In the genomic region with DNA sequence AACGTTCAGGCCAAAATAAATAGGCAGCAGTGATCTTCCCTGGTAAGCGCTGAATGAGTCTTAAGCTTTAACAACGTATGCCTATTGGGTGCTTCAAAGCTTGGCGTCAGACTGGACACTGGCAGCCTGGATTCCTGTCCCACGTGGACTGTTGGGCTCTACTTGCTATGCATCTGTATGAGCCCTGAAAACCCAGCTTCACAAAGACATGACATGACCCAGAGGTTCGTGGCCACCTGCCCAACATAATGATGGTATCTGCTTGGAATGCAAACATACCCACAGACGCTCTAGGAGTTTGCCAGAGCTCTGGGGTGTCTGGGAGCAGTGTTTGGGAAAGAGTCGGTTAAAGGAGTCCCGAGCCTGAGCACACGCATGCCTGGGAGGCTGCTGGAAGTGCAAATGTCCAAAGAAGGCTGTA, we compare ENCODE assay signal across 9 mouse cellular contexts. TPM values are rescaled to one million over a fixed set of nuclear protein-coding genes. Genes with fewer than 3 reads are reported as not detected.
A peak's percentile ranks its signal among the peaks of the same experiment; 100 is the strongest.
DNase-seq lines count a peak whose midpoint lies in the region; ATAC-seq and TF ChIP-seq lines count a peak whose summit lies in the region.
"Had no signal": no experiment of that assay in that cellular context is flagged by ENCODE, and none has a peak within 500 bp of the region (broad histone marks: within the 10 kb centered on the region; RNA-seq: fewer than 3 reads in every experiment).

No protein-coding gene starts in this region.

- no peak for TF ChIP-seq EP300 in stomach, postnatal 0 days (optimal IDR thresholded peaks at IDR 0.05)

- H3K9ac ChIP-seq in stomach, postnatal 0 days (ENCODE audit: low read length) = no peak overlapping the region
- H3K9ac ChIP-seq: midbrain, embryonic 15.5 days had no signal

- no peak overlapping the region for H3K4me2 ChIP-seq in stomach, postnatal 0 days (replicated peaks; ENCODE audit: low read depth)
- H3K4me2 ChIP-seq: midbrain, embryonic 15.5 days had no signal

- peak overlapping the region; percentile 84 for H3K27ac ChIP-seq in stomach, postnatal 0 days (replicated peaks)
- no peak overlapping the region for H3K27ac ChIP-seq in cerebellum, adult 2 months (ENCODE audit: insufficient read depth, low read length)
- H3K27ac ChIP-seq: midbrain, embryonic 15.5 days had no signal

- 0 out of 2 replicates have a peak, but pooled peaks have one; percentile 1 for TF ChIP-seq CTCF in stomach, postnatal 0 days (IDR thresholded peaks at IDR 0.05; ENCODE audit: low read depth)
- TF ChIP-seq CTCF in cerebellum, adult 2 months (IDR thresholded peaks at IDR 0.05; ENCODE audit: borderline replicate concordance, insufficient read depth, low read depth, low read length) = no peak

- no peak overlapping the region for H3K4me3 ChIP-seq in stomach, postnatal 0 days (ENCODE audit: low read depth, low read length)
- H3K4me3 ChIP-seq in cerebellum, adult 2 months (replicated peaks; ENCODE audit: insufficient read depth, low read depth, low read length) = no peak overlapping the region
- H3K4me3 ChIP-seq: midbrain, embryonic 15.5 days had no signal

- no peaks in the 10 kb centered on the region for H3K36me3 ChIP-seq in stomach, postnatal 0 days (ENCODE audit: control insufficient read depth, insufficient read depth, low read length)
- H3K36me3 ChIP-seq: midbrain, embryonic 15.5 days had no signal

- peaks cover 5% of the 10 kb centered on the region; the same call in 1 of the 2 replicates for H3K4me1 ChIP-seq in stomach, postnatal 0 days (replicated peaks; ENCODE audit: control insufficient read depth, insufficient read depth)
- peaks cover 43% of the 10 kb centered on the region for H3K4me1 ChIP-seq in cerebellum, adult 2 months (ENCODE audit: control insufficient read depth, insufficient read depth, low read length)

- no peaks in the 10 kb centered on the region for H3K9me3 ChIP-seq in stomach, postnatal 0 days (ENCODE audit: control insufficient read depth, low read length)
- H3K9me3 ChIP-seq: midbrain, embryonic 15.5 days had no signal

- ATAC-seq in stomach, postnatal 0 days (ENCODE audit: low FRiP score, low TSS enrichment) = peak; percentile 74; the same call in 1 of the 2 replicates
- ATAC-seq: midbrain, embryonic 15.5 days had no signal

- DNase-seq in adrenal gland, adult 2 months = peak; percentile 57
- no peak for DNase-seq in adrenal gland, postnatal 25 days
- DNase-seq in ovary, postnatal 36 days (ENCODE audit: low spot score) = peak; percentile 41
- no peak for DNase-seq in ovary, postnatal 10 days (ENCODE audit: low spot score)
- DNase-seq in kidney, postnatal 10 days = peak; percentile 39
- peak; percentile 55 for DNase-seq in stomach, postnatal 0 days (ENCODE audit: low spot score)
- no peak for DNase-seq in embryo, embryonic 11 days
- DNase-seq in cerebellum, adult 2 months = no peak

- 27% methylated on average over 10 of the region's 10 CpGs for WGBS in stomach, postnatal 0 days
- WGBS in cerebellum, adult 2 months = 55% methylated on average over 10 of the region's 10 CpGs

- no peak for TF ChIP-seq POLR2A in cerebellum, adult 2 months (IDR thresholded peaks at IDR 0.05; ENCODE audit: borderline replicate concordance, insufficient read depth, low read length)

- H3K27me3 ChIP-seq in stomach, postnatal 0 days (ENCODE audit: control insufficient read depth, insufficient read depth, low read length) = no peaks in the 10 kb centered on the region
- H3K27me3 ChIP-seq in cerebellum, adult 2 months (ENCODE audit: control insufficient read depth, insufficient read depth, low read length) = no peaks in the 10 kb centered on the region
- H3K27me3 ChIP-seq: midbrain, embryonic 15.5 days had no signal

RNA-seq across cellular contexts. Expression of gene Egln1, which starts 22.8 kb away (rescaled TPM):
- total RNA-seq in adrenal gland, adult 2 months (2021) = 10 to 100 TPM; 56.1 to 68.0 TPM
- polyA plus RNA-seq in adrenal gland, adult 2 months (2012; rRNA removed) = 25.3 and 32.7 TPM in 2 replicates
- 57.5 and 57.6 TPM in 2 replicates for total RNA-seq in adrenal gland, postnatal 25 days (2021)
- polyA plus RNA-seq in stomach, postnatal 0 days (2015; fragmentation: Nextera tagmentation; extraction: Ambion mirVana) = 7.1 and 7.5 TPM in 2 replicates
- 58.1 and 58.8 TPM in 2 replicates for polyA plus RNA-seq in cerebellum, adult 2 months (2012; rRNA removed)

RNA-seq across cellular contexts. Expression of gene Sprtn, which starts 28.7 kb away (rescaled TPM):
- 10 to 100 TPM; 19.4 to 19.9 TPM for total RNA-seq in adrenal gland, adult 2 months (2021)
- 7.7 and 9.7 TPM in 2 replicates for polyA plus RNA-seq in adrenal gland, adult 2 months (2012; rRNA removed)
- total RNA-seq in adrenal gland, postnatal 25 days (2021) = 19.7 and 24.1 TPM in 2 replicates
- polyA plus RNA-seq in stomach, postnatal 0 days (2015; fragmentation: Nextera tagmentation; extraction: Ambion mirVana) = 4.9 and 5.0 TPM in 2 replicates
- 18.5 and 19.5 TPM in 2 replicates for polyA plus RNA-seq in cerebellum, adult 2 months (2012; rRNA removed)

RNA-seq across cellular contexts. Expression of gene Exoc8, which starts 28.9 kb away (rescaled TPM):
- 10 to 100 TPM; 19.9 to 24.2 TPM for total RNA-seq in adrenal gland, adult 2 months (2021)
- 9.1 and 10.6 TPM in 2 replicates for polyA plus RNA-seq in adrenal gland, adult 2 months (2012; rRNA removed)
- 25.2 and 27.7 TPM in 2 replicates for total RNA-seq in adrenal gland, postnatal 25 days (2021)
- polyA plus RNA-seq in stomach, postnatal 0 days (2015; fragmentation: Nextera tagmentation; extraction: Ambion mirVana) = 4.9 and 5.9 TPM in 2 replicates
- polyA plus RNA-seq in cerebellum, adult 2 months (2012; rRNA removed) = 16.2 and 18.2 TPM in 2 replicates

Comparison
In these comparisons a context has a peak if more than half of its experiments do, and no peak if none do; other contexts are left out.
1. DNase-seq: peak in adrenal gland, adult 2 months (single experiment), ovary, postnatal 36 days (single experiment), kidney, postnatal 10 days (single experiment) and stomach, postnatal 0 days (single experiment); none in adrenal gland, postnatal 25 days (single experiment), ovary, postnatal 10 days (single experiment), embryo, embryonic 11 days (single experiment) and cerebellum, adult 2 months (0 of 2).